Mouse (Mus musculus) liver, embryonic 14.5 days (tissue): Measurements from ENCODE around the gene Apoc4.

Source experiments
- CTCF ChIP-seq: IDR thresholded peaks from 2 replicates; pipeline ENCODE4 v1.5.1; 2016; ENCODE audit warnings: antibody characterized with exemption, low read depth, control low read depth
- EP300 ChIP-seq: IDR thresholded peaks from 2 replicates; pipeline ENCODE4 v1.6.1; 2016; ENCODE audit warnings: antibody characterized with exemption, low read depth

GRCm38 (mm10) chr7:19633855-19634254 lies 47.4 kb downstream of the Apoc4 start:
- TF ChIP-seq CTCF (no peak), EP300 (no peak)
